Mouse (Mus musculus): ENCODE measurements at regions not wholly inside any gene's neighbourhood (a gene's known extent, or its start where the extent isn't known, plus 50 kb on each side); places are given as distances from the start of the nearest gene placed in this dataset.

DNA sequence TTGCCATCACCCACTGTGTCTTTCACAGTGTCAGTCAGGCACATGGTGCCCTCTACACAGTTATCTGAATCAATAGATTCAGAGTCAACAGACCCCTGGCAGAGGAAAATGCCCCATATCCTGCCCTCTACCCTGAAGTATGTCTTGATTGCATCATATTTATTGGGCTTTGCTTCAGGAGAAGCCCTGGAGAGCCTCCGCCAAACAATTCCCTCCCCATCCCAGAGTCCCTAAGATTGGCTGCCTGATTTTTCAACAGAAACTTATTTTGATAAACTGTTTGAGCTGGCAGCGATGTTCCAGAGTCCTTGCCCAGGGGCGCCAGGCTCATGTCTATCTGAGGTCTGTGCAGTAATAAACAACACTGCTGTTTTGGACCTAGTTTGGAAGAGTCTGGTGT is 117.2 kb upstream of the Dusp10 start:
- TF ChIP-seq CTCF (IDR thresholded peaks at IDR 0.05; ENCODE audit: extremely low read depth, insufficient read length, insufficient replicate concordance, low read depth, low read length) (no peak), POLR2A (IDR thresholded peaks at IDR 0.05; ENCODE audit: low read depth, low read length) (no peak)
